Mouse (Mus musculus) CD8-positive naive resting alpha-beta T cell, adult 57 days (primary cell): ENCODE measurements around the gene Orc2. TPM values are rescaled to one million over a fixed set of nuclear protein-coding genes. Genes with fewer than 3 reads are reported as not detected.

Experiments
- total RNA-seq: library from RNA; stranded (reverse); gene quantifications from one replicate; pipeline ENCODE4 v1.2.4, GENCODE M21; 2023

Orc2 gene
- 31.2 TPM for total RNA-seq

DNA sequence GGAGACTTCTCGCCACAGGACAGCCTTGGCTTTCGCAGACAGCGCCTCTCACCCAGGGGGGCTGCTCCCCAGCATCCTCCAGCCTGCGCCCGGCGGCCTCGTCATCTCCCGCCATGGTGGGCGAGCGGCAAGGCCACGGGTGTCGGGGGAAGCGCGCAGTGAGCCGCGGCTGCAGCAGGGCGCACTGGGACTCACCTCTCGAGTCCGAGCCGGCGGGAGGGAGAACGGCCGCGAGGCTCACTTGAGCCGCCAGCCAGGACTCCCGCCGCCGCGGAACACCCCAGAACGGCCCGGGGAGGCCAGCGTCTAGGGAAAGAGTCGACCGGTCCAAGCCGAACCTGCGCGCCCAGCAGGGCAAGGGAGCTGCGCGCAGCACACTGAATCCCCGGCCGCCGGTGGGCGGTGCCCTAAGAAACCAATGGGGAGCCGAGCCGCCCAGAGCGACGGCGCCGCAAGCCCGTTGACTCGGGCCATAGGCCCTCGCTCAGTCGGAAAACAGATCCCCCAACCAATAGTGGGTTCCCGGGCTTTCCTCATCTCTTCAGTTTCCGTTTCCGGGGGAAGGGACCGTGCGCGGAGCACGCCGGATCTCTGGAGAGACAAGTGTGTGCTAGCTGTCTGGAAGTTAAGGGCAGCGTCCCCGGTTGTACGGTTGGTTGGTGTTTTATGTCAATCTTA, at the start of gene Orc2:
TSS of gene Orc2 (minus strand) at position 533 of the 678 bp plus-strand sequence.

DNA sequence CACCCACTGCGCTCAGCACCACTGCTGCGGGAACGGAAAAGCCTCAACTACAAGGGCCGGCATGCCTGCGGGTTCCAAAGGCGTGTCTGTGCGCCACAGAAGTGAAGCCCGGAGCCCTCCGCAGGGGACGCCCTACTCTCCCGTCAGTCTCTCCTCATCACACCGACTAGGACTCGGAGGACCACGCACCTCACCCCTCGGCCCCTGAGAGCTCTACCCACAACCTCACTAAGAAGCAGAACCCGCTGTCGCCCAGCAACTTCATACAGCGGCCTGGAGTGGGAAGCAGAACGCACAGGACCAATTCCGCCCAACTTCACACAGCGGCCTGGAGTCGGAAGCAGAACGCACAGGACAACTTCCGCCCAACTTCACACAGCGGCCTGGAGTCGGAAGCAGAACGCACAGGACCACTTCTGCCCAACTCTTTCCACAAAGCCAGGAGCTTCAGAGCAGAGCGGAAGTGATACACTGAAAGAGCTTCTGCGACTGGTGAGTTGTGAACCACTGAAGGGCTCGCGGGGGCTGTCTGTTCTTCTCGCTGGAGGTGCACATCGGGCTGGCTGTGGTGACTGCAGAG, 59.7 kb downstream of the Orc2 start, which contains the start of the genes Nif3l1 and Ppil3:
TSS of gene Nif3l1 (plus strand) at position 9 of the 580 bp plus-strand sequence.
TSS of gene Ppil3 (minus strand) at position 344 of the 580 bp plus-strand sequence.

GRCm38 (mm10) chr1:58423371-58424248, 81.3 kb downstream of the Orc2 start, which contains the start of gene Clk1:
Gene Clk1, minus strand, starts transcription at chr1:58424066.

Other genes starting within 250 kb of the Orc2 start
- gene Aox2, start 226.8 kb downstream of the Orc2 start, total RNA-seq = 0.15 TPM
- 170 TPM for gene Bzw1, start 112.2 kb downstream of the Orc2 start, total RNA-seq
- gene Clk1, start 81.0 kb downstream of the Orc2 start, total RNA-seq = 1,356 TPM
- 28.0 TPM for gene Nif3l1, start 60.0 kb downstream of the Orc2 start, total RNA-seq
- 51.9 TPM for gene Ppil3, start 59.6 kb downstream of the Orc2 start, total RNA-seq
- gene Fam126b, start 81.2 kb upstream of the Orc2 start, total RNA-seq = 19.5 TPM
- gene Ndufb3, start 81.3 kb upstream of the Orc2 start, total RNA-seq = 33.0 TPM
- gene Als2cr12, start 190.9 kb upstream of the Orc2 start, total RNA-seq = not detected
- 124 TPM for gene Cflar, start 206.4 kb upstream of the Orc2 start, total RNA-seq